Comparison of ENCODE assay signal across 14 mouse cellular contexts in genomic region chr2:59769385-59769735, GRCm38 (mm10).
DNase-seq lines count a peak whose midpoint lies in the region; ATAC-seq and TF ChIP-seq lines count a peak whose summit lies in the region.
"Had no signal": no experiment of that assay in that cellular context is flagged by ENCODE, and none has a peak within 500 bp of the region (broad histone marks: within the 10 kb centered on the region; RNA-seq: fewer than 3 reads in every experiment).

No protein-coding gene starts in this region.

- peaks cover 41% of the 10 kb centered on the region for H3K4me1 ChIP-seq in heart, embryonic 16.5 days (ENCODE audit: control insufficient read depth, insufficient read depth, low read length)
- H3K4me1 ChIP-seq in lung, postnatal 0 days (ENCODE audit: insufficient read depth, low read depth, low read length), result peaks cover 13% of the 10 kb centered on the region; the same call in 1 of the 2 replicates
- peaks cover 10% of the 10 kb centered on the region; the same call in 1 of the 2 replicates for H3K4me1 ChIP-seq in lung, adult 2 months (ENCODE audit: control insufficient read depth, insufficient read depth, low read length)
- no peaks in the 10 kb centered on the region for H3K4me1 ChIP-seq in intestine, postnatal 0 days (replicated peaks; ENCODE audit: control insufficient read depth, insufficient read depth, low read length)
- H3K4me1 ChIP-seq in stomach, postnatal 0 days (replicated peaks; ENCODE audit: control insufficient read depth, insufficient read depth), result peaks cover 12% of the 10 kb centered on the region
- peaks cover 34% of the 10 kb centered on the region for H3K4me1 ChIP-seq in midbrain, embryonic 13.5 days (replicated peaks)

- no peak for DNase-seq in heart, postnatal 10 days
- no peak for DNase-seq in lung, postnatal 0 days (ENCODE audit: low spot score)
- no peak for DNase-seq in lung, adult 2 months
- peak; percentile 48 for DNase-seq in stomach, postnatal 0 days (ENCODE audit: low spot score)
- no peak for DNase-seq in right cerebral cortex, adult 18-20 months
- DNase-seq: cerebellum, adult 9-10 months; right cerebral cortex, postnatal 25 days had no signal

- TF ChIP-seq CTCF in lung, postnatal 0 days (IDR thresholded peaks at IDR 0.05), result no peak
- TF ChIP-seq CTCF in lung, adult 2 months (IDR thresholded peaks at IDR 0.05; ENCODE audit: insufficient read depth, low read length), result no peak
- no peak for TF ChIP-seq CTCF in intestine, postnatal 0 days (IDR thresholded peaks at IDR 0.05; ENCODE audit: low read depth)
- TF ChIP-seq CTCF in stomach, postnatal 0 days (IDR thresholded peaks at IDR 0.05; ENCODE audit: low read depth), result no peak

- no peaks in the 10 kb centered on the region for H3K27me3 ChIP-seq in heart, embryonic 16.5 days (ENCODE audit: control insufficient read depth, insufficient read depth, low read length)
- H3K27me3 ChIP-seq in lung, postnatal 0 days (replicated peaks; ENCODE audit: insufficient read depth, low read length), result no peaks in the 10 kb centered on the region
- no peaks in the 10 kb centered on the region for H3K27me3 ChIP-seq in intestine, postnatal 0 days (replicated peaks; ENCODE audit: control insufficient read depth, insufficient read depth, low read length)
- no peaks in the 10 kb centered on the region for H3K27me3 ChIP-seq in stomach, postnatal 0 days (ENCODE audit: control insufficient read depth, insufficient read depth, low read length)
- H3K27me3 ChIP-seq in midbrain, embryonic 13.5 days, result peaks cover 3% of the 10 kb centered on the region; the same call in 1 of the 2 replicates
- H3K27me3 ChIP-seq: neural tube, embryonic 12.5 days had no signal

- ATAC-seq in heart, embryonic 16.5 days (replicated peaks; ENCODE audit: extremely low read depth, insufficient read depth, low FRiP score), result no peak
- peak; percentile 34 for ATAC-seq in lung, postnatal 0 days
- peak; percentile 22; the same call in 1 of the 2 replicates for ATAC-seq in intestine, postnatal 0 days
- peak; percentile 73 for ATAC-seq in stomach, postnatal 0 days (ENCODE audit: low FRiP score, low TSS enrichment)
- no peak for ATAC-seq in midbrain, embryonic 13.5 days

- no peak for TF ChIP-seq POLR2A in lung, adult 2 months (IDR thresholded peaks at IDR 0.05; ENCODE audit: borderline replicate concordance, extremely low read depth, low read depth, low read length)

- intact Hi-C loops in heart, postnatal 10 days (cut with DNase I), result no loop called here

- H3K9me3 ChIP-seq in heart, embryonic 16.5 days (replicated peaks; ENCODE audit: control insufficient read depth, low read length), result no peaks in the 10 kb centered on the region
- no peaks in the 10 kb centered on the region for H3K9me3 ChIP-seq in lung, postnatal 0 days (ENCODE audit: low read length)
- H3K9me3 ChIP-seq in intestine, postnatal 0 days (ENCODE audit: control insufficient read depth), result no peaks in the 10 kb centered on the region
- H3K9me3 ChIP-seq in stomach, postnatal 0 days (ENCODE audit: control insufficient read depth, low read length), result no peaks in the 10 kb centered on the region
- no peaks in the 10 kb centered on the region for H3K9me3 ChIP-seq in midbrain, embryonic 13.5 days
- H3K9me3 ChIP-seq: G1E; megakaryocyte, embryonic 14.5 days; neural tube, embryonic 12.5 days had no signal

- 50% methylated on average over 3 of the region's 3 CpGs for WGBS in heart, embryonic 16.5 days
- 50% methylated on average over 3 of the region's 3 CpGs for WGBS in lung, postnatal 0 days
- 57% methylated on average over 3 of the region's 3 CpGs for WGBS in lung, adult 2 months
- WGBS in intestine, postnatal 0 days, result 45% methylated on average over 3 of the region's 3 CpGs
- WGBS in stomach, postnatal 0 days, result 52% methylated on average over 3 of the region's 3 CpGs
- 90% methylated on average over 3 of the region's 3 CpGs for WGBS in midbrain, embryonic 13.5 days

- no peak overlapping the region for H3K4me3 ChIP-seq in heart, embryonic 16.5 days (ENCODE audit: low read length)
- H3K4me3 ChIP-seq in lung, postnatal 0 days (ENCODE audit: low read depth, low read length), result no peak overlapping the region
- no peak overlapping the region for H3K4me3 ChIP-seq in lung, adult 2 months (replicated peaks; ENCODE audit: extremely low read depth, low read depth, low read length)
- no peak overlapping the region for H3K4me3 ChIP-seq in intestine, postnatal 0 days (ENCODE audit: low read depth, low read length)
- no peak overlapping the region for H3K4me3 ChIP-seq in stomach, postnatal 0 days (ENCODE audit: low read depth, low read length)
- no peak overlapping the region for H3K4me3 ChIP-seq in midbrain, embryonic 13.5 days (replicated peaks)
- H3K4me3 ChIP-seq: layer of hippocampus, adult 2 months; megakaryocyte, embryonic 14.5 days; neural tube, embryonic 12.5 days had no signal

- H3K9ac ChIP-seq in heart, embryonic 16.5 days (ENCODE audit: low read length), result no peak overlapping the region
- H3K9ac ChIP-seq in lung, postnatal 0 days (replicated peaks; ENCODE audit: low read depth), result no peak overlapping the region
- H3K9ac ChIP-seq in intestine, postnatal 0 days (ENCODE audit: low read depth, low read length), result no peak overlapping the region
- no peak overlapping the region; the same call in 1 of the 2 replicates for H3K9ac ChIP-seq in stomach, postnatal 0 days (ENCODE audit: low read length)
- H3K9ac ChIP-seq in midbrain, embryonic 13.5 days (replicated peaks), result no peak overlapping the region
- H3K9ac ChIP-seq: neural tube, embryonic 12.5 days had no signal

- peak overlapping the region; percentile 68 for H3K27ac ChIP-seq in heart, embryonic 16.5 days (ENCODE audit: low read length)
- H3K27ac ChIP-seq in lung, postnatal 0 days (ENCODE audit: low read length), result peak overlapping the region; percentile 26; the same call in 1 of the 2 replicates
- no peak overlapping the region for H3K27ac ChIP-seq in intestine, postnatal 0 days (ENCODE audit: low read depth, low read length)
- peak overlapping the region; percentile 79 for H3K27ac ChIP-seq in stomach, postnatal 0 days (replicated peaks)
- no peak overlapping the region for H3K27ac ChIP-seq in midbrain, embryonic 13.5 days
- H3K27ac ChIP-seq: layer of hippocampus, adult 2 months; neural tube, embryonic 12.5 days had no signal

- TF ChIP-seq EP300 in lung, postnatal 0 days (IDR thresholded peaks at IDR 0.05), result no peak
- no peak for TF ChIP-seq EP300 in stomach, postnatal 0 days (optimal IDR thresholded peaks at IDR 0.05)

- no peak overlapping the region for H3K4me2 ChIP-seq in heart, embryonic 16.5 days (ENCODE audit: low read depth, low read length)
- no peak overlapping the region for H3K4me2 ChIP-seq in lung, postnatal 0 days (replicated peaks; ENCODE audit: low read depth, low read length)
- no peak overlapping the region for H3K4me2 ChIP-seq in intestine, postnatal 0 days (replicated peaks; ENCODE audit: low read depth)
- no peak overlapping the region for H3K4me2 ChIP-seq in stomach, postnatal 0 days (replicated peaks; ENCODE audit: low read depth)
- no peak overlapping the region for H3K4me2 ChIP-seq in midbrain, embryonic 13.5 days (replicated peaks)
- H3K4me2 ChIP-seq: neural tube, embryonic 12.5 days had no signal

- H3K36me3 ChIP-seq in heart, embryonic 16.5 days (ENCODE audit: control insufficient read depth, insufficient read depth), result 0 out of 2 replicates have a peak, but pooled peaks cover 4% of the 10 kb centered on the region
- H3K36me3 ChIP-seq in lung, postnatal 0 days (ENCODE audit: insufficient read depth, low read length), result no peaks in the 10 kb centered on the region; the same call in 1 of the 2 replicates
- H3K36me3 ChIP-seq in intestine, postnatal 0 days (ENCODE audit: control insufficient read depth, insufficient read depth), result peaks cover 9% of the 10 kb centered on the region; the same call in 1 of the 2 replicates
- no peaks in the 10 kb centered on the region for H3K36me3 ChIP-seq in stomach, postnatal 0 days (ENCODE audit: control insufficient read depth, insufficient read depth, low read length)
- H3K36me3 ChIP-seq in midbrain, embryonic 13.5 days, result no peaks in the 10 kb centered on the region
- H3K36me3 ChIP-seq: G1E had no signal

Comparison
In these comparisons a context has a peak if more than half of its experiments do, and no peak if none do; other contexts are left out.
1. ATAC-seq: peak in lung, postnatal 0 days (single experiment), intestine, postnatal 0 days (single experiment) and stomach, postnatal 0 days (single experiment); none in heart, embryonic 16.5 days (single experiment) and midbrain, embryonic 13.5 days (single experiment).
2. H3K27ac ChIP-seq: peak in heart, embryonic 16.5 days (single experiment), lung, postnatal 0 days (single experiment) and stomach, postnatal 0 days (single experiment); none in intestine, postnatal 0 days (single experiment) and midbrain, embryonic 13.5 days (single experiment).